Mouse (Mus musculus): Measurements from ENCODE around the gene Pfkfb4. TPM values are rescaled to one million over a fixed set of nuclear protein-coding genes. Genes with fewer than 3 reads are reported as not detected.

Gene Pfkfb4
- total RNA-seq (2014; fragmentation: Nextera tagmentation) (7.1 and 10.0 TPM in 2 replicates), total RNA-seq (2017) (9.1 and 9.3 TPM in 2 replicates), polyA plus RNA-seq (2012) (1.7 and 4.1 TPM in 2 replicates)

GRCm38 (mm10) chr9:108991428-108992084 is at the start of gene Pfkfb4:
Pfkfb4 (plus strand) TSS chr9:108991778.
- H3K9me3 ChIP-seq (replicated peaks) = no peaks in the 10 kb centered on the region
- peak; percentile 93 for DNase-seq (ENCODE audit: low spot score)
- peaks cover 5% of the 10 kb centered on the region for H3K36me3 ChIP-seq (replicated peaks)
- TF ChIP-seq CTCF (IDR thresholded peaks at IDR 0.05; ENCODE audit: low read depth, low read length) (no peak), TAL1 (conservative IDR thresholded peaks at IDR 0.05; ENCODE audit: low read depth, low read length) (no peak), POLR2AphosphoS5 (IDR thresholded peaks at IDR 0.05; ENCODE audit: insufficient replicate concordance, low read depth, low read length) (0 out of 2 replicates have a peak, but pooled peaks have one; percentile 54)
- peak within 1 kb of the TSS; percentile 76 for H3K4me3 ChIP-seq (ENCODE audit: low read depth, low read length)
- no peaks in the 10 kb centered on the region; the same call in 1 of the 2 replicates for H3K27me3 ChIP-seq (ENCODE audit: insufficient read depth, low read length)
- H3K4me1 ChIP-seq (ENCODE audit: insufficient read depth, low read depth, low read length) = peaks cover 83% of the 10 kb centered on the region
- peak; percentile 93 for ATAC-seq (ENCODE audit: extremely low read depth, insufficient number of reproducible peaks, low FRiP score, poor library complexity, severe bottlenecking)

DNA sequence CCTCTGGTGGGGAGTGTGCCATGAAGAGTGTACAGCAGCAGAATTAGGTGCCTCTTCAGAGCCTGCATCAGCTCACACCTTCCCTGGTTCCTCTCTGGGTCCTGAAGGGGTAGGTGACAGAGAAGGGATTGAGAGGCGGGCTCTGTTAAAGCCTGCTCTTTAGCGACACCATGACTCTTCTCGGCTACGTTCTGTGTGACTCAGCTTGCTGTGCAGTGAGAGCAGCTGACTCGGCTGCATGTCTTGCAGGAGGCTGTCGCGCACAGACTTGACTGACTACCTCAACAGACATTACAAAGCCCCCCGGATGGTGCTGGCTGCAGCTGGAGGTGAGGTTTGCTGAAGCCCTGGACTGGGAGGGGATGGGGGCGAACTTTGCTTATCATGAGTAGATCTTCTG is 46.5 kb upstream of the Pfkfb4 start:
- ATAC-seq (ENCODE audit: extremely low read depth, insufficient number of reproducible peaks, low FRiP score, poor library complexity, severe bottlenecking) = no peak
- peaks cover 49% of the 10 kb centered on the region for H3K4me1 ChIP-seq (ENCODE audit: insufficient read depth, low read depth, low read length)
- H3K9me3 ChIP-seq (replicated peaks) = no peaks in the 10 kb centered on the region
- no peak overlapping the region for H3K4me3 ChIP-seq (ENCODE audit: low read depth, low read length)
- H3K36me3 ChIP-seq (replicated peaks) = peaks cover 93% of the 10 kb centered on the region
- DNase-seq (ENCODE audit: low spot score) = no peak
- H3K27me3 ChIP-seq (ENCODE audit: insufficient read depth, low read length) = no peaks in the 10 kb centered on the region
- TF ChIP-seq POLR2AphosphoS5 (IDR thresholded peaks at IDR 0.05; ENCODE audit: insufficient replicate concordance, low read depth, low read length) = no peak
- no peak for TF ChIP-seq CTCF (IDR thresholded peaks at IDR 0.05; ENCODE audit: low read depth, low read length)
- TF ChIP-seq GATA1 (IDR thresholded peaks at IDR 0.05; ENCODE audit: borderline replicate concordance, low read length) = no peak

- Histone ChIP-seq H3K9me3 (replicated peaks) (no peaks in the 10 kb centered on the region), H3K4me1 (ENCODE audit: insufficient read depth, low read depth, low read length) (peaks cover 47% of the 10 kb centered on the region), H3K36me3 (replicated peaks) (peaks cover 94% of the 10 kb centered on the region), H3K4me3 (ENCODE audit: low read depth, low read length) (no peak overlapping the region), H3K27me3 (ENCODE audit: insufficient read depth, low read length) (no peaks in the 10 kb centered on the region)
- ATAC-seq (ENCODE audit: extremely low read depth, insufficient number of reproducible peaks, low FRiP score, poor library complexity, severe bottlenecking) (no peak), DNase-seq (ENCODE audit: low spot score) (no peak)
- TF ChIP-seq TAL1 (conservative IDR thresholded peaks at IDR 0.05; ENCODE audit: low read depth, low read length) (no peak), GATA2 (IDR thresholded peaks at IDR 0.05; ENCODE audit: borderline replicate concordance, low read depth, low read length) (no peak), CTCF (IDR thresholded peaks at IDR 0.05; ENCODE audit: low read depth, low read length) (no peak), GATA1 (IDR thresholded peaks at IDR 0.05; ENCODE audit: borderline replicate concordance, low read length) (no peak), POLR2AphosphoS5 (IDR thresholded peaks at IDR 0.05; ENCODE audit: insufficient replicate concordance, low read depth, low read length) (no peak)
Observed at GRCm38 (mm10) chr9:108945608-108946007, 46.0 kb upstream of the Pfkfb4 start.

DNA sequence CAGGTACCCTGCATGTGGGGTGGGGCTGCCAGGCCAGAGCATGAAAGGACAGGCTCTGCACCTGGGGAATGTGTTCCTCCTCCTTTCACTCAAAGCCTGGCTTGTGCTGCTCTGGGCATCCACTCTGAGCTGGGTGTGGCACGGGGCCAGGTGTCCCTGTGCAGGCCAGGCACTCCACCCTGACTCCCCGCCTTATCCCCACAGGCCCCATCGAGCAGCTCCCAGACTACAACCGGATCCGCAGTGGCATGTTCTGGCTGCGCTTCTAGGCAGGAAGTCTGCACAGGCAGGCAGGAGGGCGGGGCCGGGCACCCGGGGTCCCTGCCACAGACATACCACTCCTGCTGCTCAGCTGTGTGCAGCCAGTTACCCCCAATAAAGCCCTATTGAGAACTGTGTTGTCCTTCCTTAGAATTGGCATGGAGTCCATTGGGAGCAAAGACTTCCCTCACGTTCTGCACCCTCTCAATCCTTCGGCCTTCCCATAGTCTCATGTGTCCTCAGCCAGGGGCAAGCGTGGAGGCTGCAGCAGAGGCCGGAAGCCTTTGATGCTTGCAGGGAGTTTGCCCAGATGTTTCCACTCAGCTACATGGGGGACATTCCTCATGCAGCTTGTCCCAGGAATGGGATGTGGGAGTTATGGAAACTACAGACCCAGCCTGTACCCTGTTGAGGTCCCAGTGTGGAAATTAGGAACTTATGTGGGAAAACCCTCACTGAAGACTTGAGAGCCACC is 42.2 kb upstream of the Pfkfb4 start:
- Histone ChIP-seq H3K9me3 (replicated peaks) (no peaks in the 10 kb centered on the region), H3K4me1 (ENCODE audit: insufficient read depth, low read depth, low read length) (peaks cover 25% of the 10 kb centered on the region; the same call in 1 of the 2 replicates), H3K27me3 (ENCODE audit: insufficient read depth, low read length) (peaks cover 18% of the 10 kb centered on the region), H3K36me3 (replicated peaks) (peaks cover 71% of the 10 kb centered on the region), H3K4me3 (ENCODE audit: low read depth, low read length) (no peak overlapping the region)
- DNase-seq (ENCODE audit: low spot score) (no peak), ATAC-seq (ENCODE audit: extremely low read depth, insufficient number of reproducible peaks, low FRiP score, poor library complexity, severe bottlenecking) (no peak)
- TF ChIP-seq GATA1 (IDR thresholded peaks at IDR 0.05; ENCODE audit: borderline replicate concordance, low read length) (no peak), CTCF (IDR thresholded peaks at IDR 0.05; ENCODE audit: low read depth, low read length) (no peak), POLR2AphosphoS5 (IDR thresholded peaks at IDR 0.05; ENCODE audit: insufficient replicate concordance, low read depth, low read length) (no peak), GATA2 (IDR thresholded peaks at IDR 0.05; ENCODE audit: borderline replicate concordance, low read depth, low read length) (no peak), TAL1 (conservative IDR thresholded peaks at IDR 0.05; ENCODE audit: low read depth, low read length) (no peak)

GRCm38 (mm10) chr9:108949967-108950728 is 41.4 kb upstream of the Pfkfb4 start:
- peaks cover 64% of the 10 kb centered on the region for H3K36me3 ChIP-seq (replicated peaks)
- TF ChIP-seq TAL1 (conservative IDR thresholded peaks at IDR 0.05; ENCODE audit: low read depth, low read length) = no peak
- no peak for TF ChIP-seq POLR2AphosphoS5 (IDR thresholded peaks at IDR 0.05; ENCODE audit: insufficient replicate concordance, low read depth, low read length)
- TF ChIP-seq GATA1 (IDR thresholded peaks at IDR 0.05; ENCODE audit: borderline replicate concordance, low read length) = no peak
- no peak for TF ChIP-seq GATA2 (IDR thresholded peaks at IDR 0.05; ENCODE audit: borderline replicate concordance, low read depth, low read length)
- no peak for TF ChIP-seq CTCF (IDR thresholded peaks at IDR 0.05; ENCODE audit: low read depth, low read length)
- DNase-seq (ENCODE audit: low spot score) = no peak
- ATAC-seq (ENCODE audit: extremely low read depth, insufficient number of reproducible peaks, low FRiP score, poor library complexity, severe bottlenecking) = no peak
- no peak overlapping the region for H3K4me3 ChIP-seq (ENCODE audit: low read depth, low read length)
- no peaks in the 10 kb centered on the region for H3K9me3 ChIP-seq (replicated peaks)
- peaks cover 19% of the 10 kb centered on the region for H3K27me3 ChIP-seq (ENCODE audit: insufficient read depth, low read length)
- H3K4me1 ChIP-seq (ENCODE audit: insufficient read depth, low read depth, low read length) = peaks cover 17% of the 10 kb centered on the region; the same call in 1 of the 2 replicates
